Mouse (Mus musculus) intestine, embryonic 16.5 days (tissue): ENCODE results near the gene Cdc14a. TPM values are rescaled to one million over a fixed set of nuclear protein-coding genes. Genes with fewer than 3 reads are reported as not detected.
A peak's percentile ranks its signal among the peaks of the same experiment; 100 is the strongest.

Source experiments
- ATAC-seq: fragments of 200-750 bp; cut with Nextera tagmentation; 2 replicates; pipeline ENCODE4 v1.8.0; 2017; ENCODE audit warnings: moderate TSS enrichment, moderate library complexity
- H3K27ac ChIP-seq: fragments of 300-500 bp; sonication (generic); 2 replicates; pipeline ENCODE4 v1.5.1; 2014; ENCODE audit warnings: mild to moderate bottlenecking, low read length
- H3K27me3 ChIP-seq: fragments of 300-500 bp; sonication (generic); replicated peaks from 2 replicates; pipeline ENCODE4 v1.6.1; 2014; ENCODE audit warnings: low read length, control low read depth, mixed read lengths; ENCODE audit not compliant: control insufficient read depth, insufficient read depth
- H3K36me3 ChIP-seq: fragments of 300-500 bp; sonication (generic); 2 replicates; pipeline ENCODE4 v1.6.1; 2014; ENCODE audit warnings: low read length, control low read depth; ENCODE audit not compliant: control insufficient read depth, insufficient read depth
- H3K4me1 ChIP-seq: fragments of 300-500 bp; sonication (generic); 2 replicates; pipeline ENCODE4 v1.6.1; 2014; ENCODE audit warnings: low read length, control low read depth, mixed read lengths; ENCODE audit not compliant: control insufficient read depth, insufficient read depth
- H3K4me2 ChIP-seq: fragments of 300-500 bp; sonication (generic); 2 replicates; pipeline ENCODE4 v1.6.1; 2014; ENCODE audit warnings: low read depth, low read length, control low read depth
- H3K4me3 ChIP-seq: fragments of 300-500 bp; sonication (generic); 2 replicates; pipeline ENCODE4 v1.5.1; 2014; ENCODE audit warnings: mild to moderate bottlenecking, low read length
- H3K9ac ChIP-seq: fragments of 300-500 bp; sonication (generic); 2 replicates; pipeline ENCODE4 v1.6.1; 2014; ENCODE audit warnings: low read depth, low read length
- H3K9me3 ChIP-seq: fragments of 300-500 bp; sonication (generic); 2 replicates; pipeline ENCODE4 v1.6.1; 2016; ENCODE audit warnings: low read length, control low read depth; ENCODE audit not compliant: control insufficient read depth
- WGBS: fragments of 180-500 bp; shearing (Covaris S2); extraction: QIAGEN DNeasy Blood & Tissue Kit; methylation state at CpG from one replicate; pipeline ENCODE4 v1.1.7; 2014; 5-methylcytosine and 5-hydroxymethylcytosine counted together
- polyA plus RNA-seq: library from polyadenylated mRNA; unstranded; fragments of >200 nt; fragmentation: Nextera tagmentation; extraction: Ambion mirVana; gene quantifications from 2 replicates; pipeline ENCODE4 v1.2.1, GENCODE M21; 2015

Gene Cdc14a
- polyA plus RNA-seq, 1 experiment from 2014 or later: 5.4 TPM

DNA sequence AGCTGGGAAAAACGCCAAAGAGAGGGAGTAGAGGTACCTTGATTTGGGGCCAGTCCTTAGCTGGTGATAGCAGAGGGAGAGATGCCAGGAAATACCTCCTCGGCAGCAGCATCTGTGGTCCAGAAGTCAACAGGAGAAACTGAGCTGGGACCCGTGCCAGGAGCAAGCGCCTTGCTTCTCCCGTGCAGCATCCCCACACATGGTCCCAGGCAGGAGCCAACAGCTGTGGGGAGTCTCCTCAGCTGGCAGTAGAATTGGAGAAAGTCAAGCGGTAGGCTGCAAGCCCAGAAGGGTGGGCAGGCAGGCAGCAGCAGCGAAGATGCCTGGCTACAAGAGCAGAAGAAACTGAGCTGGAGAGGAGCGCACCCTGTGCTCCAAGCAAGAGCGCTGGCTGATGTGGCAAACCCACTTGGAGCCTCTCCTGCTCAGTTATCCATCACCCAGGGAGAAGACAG lies 170.7 kb downstream of the Cdc14a start, which contains the start of gene Gpr88:
Gene Gpr88 (minus strand): TSS at position 427 of the 455 bp plus-strand sequence.
- WGBS: 4% methylated on average over 9 of the region's 9 CpGs
- Histone ChIP-seq H3K4me3 (peak within 1 kb of the TSS; percentile 56), H3K27ac (no peak within 1 kb of the TSS), H3K27me3 (peaks cover 30% of the 10 kb centered on the region), H3K4me2 (peak within 1 kb of the TSS; percentile 96), H3K9ac (peak within 1 kb of the TSS; percentile 58), H3K9me3 (no peaks in the 10 kb centered on the region), H3K4me1 (peaks cover 21% of the 10 kb centered on the region), H3K36me3 (no peaks in the 10 kb centered on the region)
- ATAC-seq: peak; percentile 71

DNA sequence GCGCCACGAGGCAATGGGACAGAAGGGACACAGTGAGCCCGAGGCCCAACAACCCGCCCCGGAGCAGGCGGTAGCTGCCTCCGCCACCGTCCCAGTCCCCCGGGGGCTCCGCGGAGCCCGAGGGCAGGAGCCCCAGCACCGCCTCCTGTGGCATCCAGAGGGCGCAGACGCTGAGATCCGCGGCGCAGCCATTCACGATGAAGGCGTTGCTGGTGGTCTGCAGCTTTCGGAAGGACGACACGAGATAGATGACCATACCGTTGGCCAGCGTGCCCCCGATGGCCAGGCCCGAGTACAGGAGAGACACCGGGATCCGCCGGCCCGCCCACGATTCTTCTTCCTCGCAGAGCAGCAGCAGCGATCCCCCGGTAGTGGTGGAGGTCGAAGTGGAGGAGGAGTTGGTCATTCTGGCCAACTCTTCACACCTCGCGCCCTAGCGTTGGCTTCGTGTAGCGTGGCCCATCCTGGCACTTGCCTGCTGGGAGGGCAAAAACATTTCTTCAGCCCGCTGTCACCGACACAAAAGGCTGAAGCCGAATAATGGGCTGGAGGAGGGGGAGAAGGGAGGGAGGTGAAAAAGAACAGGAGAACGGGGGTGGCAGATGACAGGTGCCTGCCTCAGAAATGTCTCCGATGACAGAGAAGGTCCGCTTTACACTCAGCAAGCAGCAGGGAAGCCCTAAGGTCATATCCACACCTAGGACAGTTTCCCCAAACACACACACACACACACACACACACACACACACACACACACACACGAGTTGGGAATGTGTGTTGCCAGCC lies 171.4 kb downstream of the Cdc14a start:
- no peak overlapping the region for H3K27ac ChIP-seq
- H3K36me3 ChIP-seq: no peaks in the 10 kb centered on the region
- peaks cover 21% of the 10 kb centered on the region for H3K4me1 ChIP-seq
- ATAC-seq: peak; percentile 45
- peak overlapping the region; percentile 56 for H3K4me3 ChIP-seq
- 1% methylated on average over 48 of the region's 48 CpGs for WGBS
- H3K9me3 ChIP-seq: no peaks in the 10 kb centered on the region
- peaks cover 30% of the 10 kb centered on the region for H3K27me3 ChIP-seq
- H3K9ac ChIP-seq: peak overlapping the region; percentile 58
- H3K4me2 ChIP-seq: peak overlapping the region; percentile 96

DNA sequence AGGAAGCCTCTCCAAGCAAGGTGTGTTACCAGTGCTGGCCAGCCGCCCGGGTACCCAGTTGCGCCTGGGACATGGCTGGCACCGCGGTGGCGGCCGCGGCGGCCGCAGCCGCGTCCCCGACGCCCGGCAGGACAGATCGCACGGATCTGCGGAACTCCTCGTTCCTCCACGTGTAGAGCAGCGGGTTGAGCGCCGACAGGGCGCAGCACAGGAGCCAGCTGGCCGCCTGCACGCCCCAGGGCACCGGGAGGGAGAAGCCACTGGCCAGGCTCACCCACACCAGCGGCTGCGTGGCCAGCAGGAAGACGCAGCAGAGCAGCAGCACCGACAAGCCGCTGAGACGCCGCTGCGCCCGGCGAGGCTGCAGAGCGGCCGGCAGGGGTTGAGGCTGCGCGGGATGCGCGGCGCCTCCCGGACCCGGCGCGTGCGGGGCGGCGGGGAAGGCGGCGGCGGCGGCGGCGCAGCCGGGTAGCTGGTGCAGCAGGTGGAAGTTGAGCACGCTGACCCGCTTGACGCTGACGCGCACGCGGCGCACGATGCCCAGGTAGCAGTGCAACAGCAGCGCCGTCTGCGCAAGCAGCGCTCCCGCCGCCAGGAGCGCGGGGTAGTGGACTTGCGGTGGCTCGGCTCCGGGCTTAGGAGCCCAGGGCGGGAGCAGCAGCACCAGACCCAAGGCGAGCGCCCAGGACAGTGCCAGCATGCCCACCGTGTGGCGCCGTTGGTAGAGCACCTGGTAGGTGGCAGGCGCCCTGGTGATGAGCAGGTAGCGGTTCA lies 172.2 kb downstream of the Cdc14a start:
- Histone ChIP-seq H3K27me3 (peaks cover 30% of the 10 kb centered on the region), H3K9ac (peak overlapping the region; percentile 58), H3K4me3 (peak overlapping the region; percentile 56), H3K36me3 (no peaks in the 10 kb centered on the region), H3K4me1 (peaks cover 21% of the 10 kb centered on the region), H3K9me3 (no peaks in the 10 kb centered on the region), H3K4me2 (peak overlapping the region; percentile 96), H3K27ac (no peak overlapping the region)
- WGBS: under 1% methylated on average over 81 of the region's 86 CpGs
- peak; percentile 72 for ATAC-seq

DNA sequence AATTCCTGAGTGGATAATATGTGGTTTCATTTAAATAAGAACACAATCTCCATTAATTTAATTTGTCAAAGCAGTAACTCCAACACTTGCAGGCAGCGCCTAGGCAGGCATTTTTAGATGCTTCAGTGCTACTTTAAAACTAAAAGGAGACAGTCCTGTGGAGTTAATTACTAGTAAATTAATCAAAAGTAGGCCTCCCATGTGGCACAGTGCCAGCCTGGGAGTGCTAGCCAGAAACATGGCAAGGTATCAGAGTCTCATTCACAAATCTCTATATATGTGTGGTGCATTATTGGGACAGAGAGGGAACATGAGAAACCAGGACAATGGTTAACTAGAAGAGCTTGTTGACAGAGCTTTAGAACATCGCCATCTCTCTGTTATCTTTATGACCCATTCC lies 174.8 kb downstream of the Cdc14a start:
- H3K4me3 ChIP-seq: no peak overlapping the region
- H3K9ac ChIP-seq: no peak overlapping the region
- no peaks in the 10 kb centered on the region for H3K36me3 ChIP-seq
- 65% methylated on average over 2 of the region's 2 CpGs for WGBS
- peaks cover 21% of the 10 kb centered on the region for H3K4me1 ChIP-seq
- no peaks in the 10 kb centered on the region for H3K9me3 ChIP-seq
- no peak for ATAC-seq
- no peak overlapping the region for H3K27ac ChIP-seq
- H3K4me2 ChIP-seq: no peak overlapping the region
- H3K27me3 ChIP-seq: peaks cover 30% of the 10 kb centered on the region

DNA sequence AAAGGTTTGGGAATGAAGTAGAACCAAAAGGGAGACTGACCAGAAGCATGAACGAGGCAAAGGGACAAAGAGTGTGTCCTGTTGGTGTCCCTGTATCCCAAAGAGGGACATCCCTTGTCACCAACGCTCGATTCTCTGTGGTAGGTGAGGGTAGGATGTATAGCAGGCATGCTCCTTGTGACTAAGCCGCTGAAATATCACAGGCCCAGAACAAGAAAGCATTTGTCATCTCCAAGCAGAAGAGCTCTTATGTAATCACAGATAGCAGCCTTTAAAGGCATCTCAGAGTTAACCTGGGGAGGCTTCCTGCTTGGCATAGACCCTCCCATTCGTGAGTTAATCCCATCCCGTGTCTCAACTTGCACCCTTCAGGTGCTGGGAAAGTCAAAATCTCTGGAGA lies 179.4 kb downstream of the Cdc14a start:
- Histone ChIP-seq H3K36me3 (no peaks in the 10 kb centered on the region), H3K27me3 (no peaks in the 10 kb centered on the region), H3K4me2 (no peak overlapping the region), H3K4me1 (no peaks in the 10 kb centered on the region; the same call in 1 of the 2 replicates), H3K4me3 (no peak overlapping the region), H3K27ac (no peak overlapping the region), H3K9me3 (no peaks in the 10 kb centered on the region), H3K9ac (no peak overlapping the region)
- no peak for ATAC-seq
- WGBS: 44% methylated on average over 6 of the region's 6 CpGs

DNA sequence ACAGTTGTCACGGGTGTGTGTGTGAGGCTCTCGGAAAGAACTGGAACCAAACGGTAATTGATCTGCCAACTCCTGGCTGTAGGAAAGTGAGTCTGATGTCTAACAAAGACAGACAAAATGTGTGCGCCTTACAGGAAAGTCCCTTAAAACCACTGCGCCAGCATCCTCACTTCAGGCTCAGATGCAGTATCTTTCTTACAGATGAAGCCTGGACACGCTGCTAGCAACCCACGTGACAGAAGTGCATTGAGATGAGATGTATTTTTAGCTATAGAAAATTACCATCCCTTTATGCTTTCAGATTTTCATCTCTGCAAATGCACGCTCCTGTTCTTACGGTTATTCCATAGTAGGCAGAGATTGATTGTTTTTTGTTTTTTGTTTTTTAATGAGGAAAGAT lies 181.1 kb downstream of the Cdc14a start:
- Histone ChIP-seq H3K36me3 (no peaks in the 10 kb centered on the region), H3K27ac (no peak overlapping the region), H3K27me3 (no peaks in the 10 kb centered on the region), H3K4me3 (no peak overlapping the region), H3K9me3 (no peaks in the 10 kb centered on the region), H3K4me1 (no peaks in the 10 kb centered on the region), H3K9ac (no peak overlapping the region), H3K4me2 (no peak overlapping the region)
- 82% methylated on average over 9 of the region's 9 CpGs for WGBS
- no peak for ATAC-seq

DNA sequence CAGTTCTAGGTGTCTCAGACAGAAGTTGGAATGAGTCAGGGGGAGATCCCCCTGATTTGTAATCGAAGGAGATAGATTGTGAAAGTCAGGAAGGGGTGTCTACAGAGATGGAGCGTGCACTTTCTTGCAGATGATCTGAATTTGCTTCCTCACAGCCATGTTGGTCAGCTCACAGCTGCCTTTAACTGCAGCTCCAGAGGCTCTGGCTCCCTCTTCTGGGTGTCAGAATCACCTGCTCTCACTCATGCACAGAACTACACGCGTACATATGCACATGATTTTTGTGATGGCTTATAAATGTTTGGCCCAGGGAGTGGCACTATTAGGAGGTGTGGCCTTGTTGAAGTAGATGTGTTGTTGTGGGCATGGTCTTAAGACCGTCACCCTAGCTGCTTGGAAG lies 186.3 kb downstream of the Cdc14a start:
- no peak overlapping the region for H3K4me3 ChIP-seq
- no peak overlapping the region for H3K4me2 ChIP-seq
- H3K27ac ChIP-seq: no peak overlapping the region
- WGBS: 87% methylated on average over 5 of the region's 5 CpGs
- no peak overlapping the region for H3K9ac ChIP-seq
- H3K27me3 ChIP-seq: no peaks in the 10 kb centered on the region
- H3K4me1 ChIP-seq: no peaks in the 10 kb centered on the region
- no peak for ATAC-seq
- no peaks in the 10 kb centered on the region for H3K36me3 ChIP-seq
- no peaks in the 10 kb centered on the region for H3K9me3 ChIP-seq

DNA sequence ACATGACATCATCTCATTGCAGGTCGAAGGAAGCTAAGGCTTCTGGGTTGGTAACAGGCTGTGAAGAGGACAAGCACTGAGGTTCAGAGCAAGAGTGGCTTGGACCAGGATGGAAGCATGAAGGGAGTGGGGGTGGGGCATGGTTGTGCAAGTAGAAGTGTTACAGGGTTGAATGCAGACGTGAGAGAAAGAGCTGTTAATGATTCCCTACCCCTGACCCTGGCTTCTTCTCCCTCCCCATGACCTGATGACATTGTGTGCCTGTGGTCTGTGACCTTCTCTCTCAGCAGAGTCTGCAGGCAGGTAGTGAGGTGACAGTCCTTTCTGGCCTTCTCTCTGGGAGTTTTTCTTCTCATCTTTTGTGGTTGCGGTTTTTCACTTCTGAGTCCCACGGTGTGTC lies 187.0 kb downstream of the Cdc14a start:
- Histone ChIP-seq H3K27me3 (no peaks in the 10 kb centered on the region), H3K9me3 (no peaks in the 10 kb centered on the region), H3K4me1 (no peaks in the 10 kb centered on the region), H3K9ac (no peak overlapping the region), H3K4me3 (no peak overlapping the region), H3K4me2 (no peak overlapping the region), H3K36me3 (no peaks in the 10 kb centered on the region), H3K27ac (no peak overlapping the region)
- WGBS: 72% methylated on average over 4 of the region's 4 CpGs
- ATAC-seq: no peak

DNA sequence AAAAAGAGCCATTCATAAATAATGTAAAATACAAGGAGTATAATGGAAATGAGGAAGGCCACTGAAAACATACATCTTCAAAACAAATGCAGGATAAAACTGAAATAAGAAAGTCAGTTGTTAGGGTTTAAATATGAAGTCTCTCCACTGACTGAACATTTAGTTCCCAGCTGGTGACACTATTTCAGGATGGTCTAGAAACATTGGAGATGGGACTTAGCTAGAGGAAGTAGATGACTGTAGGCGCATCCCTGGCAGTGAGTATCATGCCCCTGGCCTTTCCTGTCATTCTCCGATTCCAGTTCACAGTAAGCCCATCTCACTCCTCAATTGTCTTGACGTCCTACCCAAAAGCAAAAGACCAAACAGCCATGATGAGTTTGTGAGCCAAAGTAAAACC lies 190.3 kb downstream of the Cdc14a start:
- Histone ChIP-seq H3K36me3 (no peaks in the 10 kb centered on the region), H3K4me1 (no peaks in the 10 kb centered on the region), H3K27me3 (no peaks in the 10 kb centered on the region), H3K27ac (no peak overlapping the region), H3K9me3 (no peaks in the 10 kb centered on the region), H3K4me2 (no peak overlapping the region), H3K4me3 (no peak overlapping the region), H3K9ac (no peak overlapping the region)
- WGBS: 83% methylated on average over 3 of the region's 3 CpGs
- no peak for ATAC-seq
